Comparison of ENCODE assay signal across 12 mouse cellular contexts in the genomic region with DNA sequence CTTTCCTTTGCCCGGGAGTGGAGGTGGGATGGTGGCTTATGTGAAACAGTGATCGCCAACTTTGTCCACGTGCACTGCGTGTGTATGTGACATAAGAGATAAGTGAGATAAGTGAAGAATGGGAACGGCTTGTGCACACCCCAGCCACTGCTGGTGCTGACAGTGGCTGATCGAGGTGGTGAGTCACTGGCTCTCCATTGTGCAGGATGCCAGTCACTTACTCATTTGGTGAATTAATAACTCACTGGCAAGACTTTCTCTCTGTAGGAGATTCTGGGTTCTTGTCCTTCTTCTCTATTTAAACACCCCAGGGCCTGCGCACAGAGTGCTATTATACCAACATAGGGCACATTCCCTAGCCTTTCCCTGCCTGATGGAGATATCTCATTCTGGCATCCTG. TPM values are rescaled to one million over a fixed set of nuclear protein-coding genes. Genes with fewer than 3 reads are reported as not detected.
DNase-seq lines count a peak whose midpoint lies in the region; ATAC-seq and TF ChIP-seq lines count a peak whose summit lies in the region.
"Had no signal": no experiment of that assay in that cellular context is flagged by ENCODE, and none has a peak within 500 bp of the region (broad histone marks: within the 10 kb centered on the region; RNA-seq: fewer than 3 reads in every experiment).

No protein-coding gene starts in this region.

- DNase-seq in right cerebral cortex, adult 2 months (ENCODE audit: low spot score in 2 of 2) = peak; percentile 8 to 9
- DNase-seq in right cerebral cortex, postnatal 10 days (ENCODE audit: low spot score in 2 of 2) = no peak
- DNase-seq in kidney, adult 2 months = peak; percentile 74
- DNase-seq in spleen, postnatal 36 days (ENCODE audit: low spot score in 2 of 2) = no peak
- DNase-seq in thymus, postnatal 36 days = no peak
- DNase-seq in thymus, postnatal 10 days (ENCODE audit: low spot score in 2 of 2) = no peak
- DNase-seq: heart, postnatal 10 days; right cerebral cortex, postnatal 25 days had no signal

- no peaks in the 10 kb centered on the region for H3K27me3 ChIP-seq in kidney, adult 2 months (replicated peaks; ENCODE audit: control insufficient read depth, insufficient read depth, low read length)
- H3K27me3 ChIP-seq in liver, embryonic 15.5 days = no peaks in the 10 kb centered on the region
- H3K27me3 ChIP-seq in stomach, embryonic 15.5 days (replicated peaks) = no peaks in the 10 kb centered on the region
- H3K27me3 ChIP-seq: embryonic facial prominence, embryonic 12.5 days; limb, embryonic 15.5 days had no signal

- H3K4me3 ChIP-seq in kidney, adult 2 months (ENCODE audit: insufficient read depth, low read depth, low read length) = peak overlapping the region; percentile 9
- H3K4me3 ChIP-seq in liver, embryonic 15.5 days (replicated peaks) = no peak overlapping the region
- no peak overlapping the region for H3K4me3 ChIP-seq in stomach, embryonic 15.5 days (replicated peaks)
- H3K4me3 ChIP-seq: embryonic facial prominence, embryonic 12.5 days; limb, embryonic 15.5 days had no signal

- H3K9ac ChIP-seq in liver, embryonic 15.5 days = no peak overlapping the region
- H3K9ac ChIP-seq in stomach, embryonic 15.5 days = no peak overlapping the region
- H3K9ac ChIP-seq: embryonic facial prominence, embryonic 12.5 days; limb, embryonic 15.5 days had no signal

- 0 out of 2 replicates have a peak, but pooled peaks have one; percentile 30 for ATAC-seq in liver, embryonic 15.5 days (ENCODE audit: insufficient read depth)
- peak; percentile 90 for ATAC-seq in stomach, embryonic 15.5 days (ENCODE audit: insufficient read depth, low FRiP score, low read depth)

- H3K4me1 ChIP-seq in kidney, adult 2 months (ENCODE audit: control insufficient read depth, insufficient read depth, low read length) = peaks cover 6% of the 10 kb centered on the region; the same call in 1 of the 2 replicates
- peaks cover 7% of the 10 kb centered on the region; the same call in 1 of the 2 replicates for H3K4me1 ChIP-seq in liver, embryonic 15.5 days (replicated peaks)
- no peaks in the 10 kb centered on the region for H3K4me1 ChIP-seq in stomach, embryonic 15.5 days
- H3K4me1 ChIP-seq: embryonic facial prominence, embryonic 12.5 days; limb, embryonic 15.5 days had no signal

- 41% methylated on average over 7 of the region's 7 CpGs for WGBS in kidney, adult 2 months
- 33% methylated on average over 7 of the region's 7 CpGs for WGBS in liver, embryonic 15.5 days (ENCODE audit: insufficient replicate concordance)
- WGBS in stomach, embryonic 15.5 days = 59% methylated on average over 7 of the region's 7 CpGs

- no peaks in the 10 kb centered on the region for H3K9me3 ChIP-seq in liver, embryonic 15.5 days (replicated peaks)
- H3K9me3 ChIP-seq in stomach, embryonic 15.5 days = no peaks in the 10 kb centered on the region
- H3K9me3 ChIP-seq: embryonic facial prominence, embryonic 12.5 days; limb, embryonic 15.5 days had no signal

- H3K4me2 ChIP-seq in liver, embryonic 15.5 days = no peak overlapping the region
- peak overlapping the region; percentile 22; the same call in 1 of the 2 replicates for H3K4me2 ChIP-seq in stomach, embryonic 15.5 days
- H3K4me2 ChIP-seq: embryonic facial prominence, embryonic 12.5 days; limb, embryonic 15.5 days had no signal

- TF ChIP-seq CTCF in kidney, adult 2 months (conservative IDR thresholded peaks at IDR 0.05; ENCODE audit: insufficient read depth, insufficient read length, low read depth, low read length) = no peak

- H3K36me3 ChIP-seq in kidney, adult 2 months (ENCODE audit: control insufficient read depth, insufficient read depth, low read length) = peaks cover 2% of the 10 kb centered on the region; the same call in 1 of the 2 replicates
- no peaks in the 10 kb centered on the region for H3K36me3 ChIP-seq in liver, embryonic 15.5 days (replicated peaks)
- H3K36me3 ChIP-seq in stomach, embryonic 15.5 days = no peaks in the 10 kb centered on the region
- H3K36me3 ChIP-seq: embryonic facial prominence, embryonic 12.5 days; limb, embryonic 15.5 days had no signal

- peak overlapping the region; percentile 84 for H3K27ac ChIP-seq in kidney, adult 2 months (ENCODE audit: insufficient read depth, low read depth, low read length)
- H3K27ac ChIP-seq in liver, embryonic 15.5 days (replicated peaks) = peak overlapping the region; percentile 66
- H3K27ac ChIP-seq in stomach, embryonic 15.5 days = no peak overlapping the region
- H3K27ac ChIP-seq: embryonic facial prominence, embryonic 12.5 days; limb, embryonic 15.5 days had no signal

- TF ChIP-seq POLR2A in kidney, adult 2 months (IDR thresholded peaks at IDR 0.05; ENCODE audit: low read depth, low read length) = no peak

RNA-seq across cellular contexts. Expression of a gene that starts 24.1 kb away (rescaled TPM):
- polyA plus RNA-seq in kidney, adult 2 months (2012; rRNA removed) = 114 and 127 TPM in 2 replicates
- polyA plus RNA-seq in liver, embryonic 15.5 days (2015; fragmentation: Nextera tagmentation; extraction: Ambion mirVana) = 32.3 and 36.5 TPM in 2 replicates
- 3.9 and 5.6 TPM in 2 replicates for polyA plus RNA-seq in stomach, embryonic 15.5 days (2015; fragmentation: Nextera tagmentation; extraction: Ambion mirVana)

RNA-seq across cellular contexts. Expression of a gene that starts 59.2 kb away (rescaled TPM):
- 1.1 and 1.2 TPM in 2 replicates for polyA plus RNA-seq in kidney, adult 2 months (2012; rRNA removed)
- 5.2 and 5.7 TPM in 2 replicates for polyA plus RNA-seq in liver, embryonic 15.5 days (2015; fragmentation: Nextera tagmentation; extraction: Ambion mirVana)
- polyA plus RNA-seq in stomach, embryonic 15.5 days (2015; fragmentation: Nextera tagmentation; extraction: Ambion mirVana) = 4.3 and 4.7 TPM in 2 replicates

Comparison
In these comparisons a context has a peak if more than half of its experiments do, and no peak if none do; other contexts are left out.
1. DNase-seq: peak in right cerebral cortex, adult 2 months (2 of 2) and kidney, adult 2 months (single experiment); none in right cerebral cortex, postnatal 10 days (0 of 2), spleen, postnatal 36 days (0 of 2), thymus, postnatal 36 days (0 of 2) and thymus, postnatal 10 days (0 of 2).